Mouse (Mus musculus): ENCODE data around the gene Baiap2. TPM values are rescaled to one million over a fixed set of nuclear protein-coding genes. Genes with fewer than 3 reads are reported as not detected.

The Baiap2 gene
- total RNA-seq, 2 experiments from 2014 or later, result 1.8 to 2.6 TPM

GRCm38 (mm10) chr11:119918521-119918920 lies 24.0 kb upstream of the Baiap2 start:
- intact Hi-C loops (cut with DNase I), result no loop called here

GRCm38 (mm10) chr11:119919432-119919831 lies 23.1 kb upstream of the Baiap2 start:
- intact Hi-C loops (cut with DNase I), result no loop called here
- no peak for DNase-seq

More at GRCm38 (mm10) chr11:119918521-119918920, 24.0 kb upstream of the Baiap2 start:
- no peak for DNase-seq

- intact Hi-C loops (cut with DNase I), result no loop called here
- peak; percentile 53 to 68 for DNase-seq
These were observed 22.7 kb upstream of the Baiap2 start for GRCm38 (mm10) chr11:119919897-119920296.

GRCm38 (mm10) chr11:119920668-119921067 lies 21.9 kb upstream of the Baiap2 start:
- no peak for DNase-seq
- intact Hi-C loops (cut with DNase I), result no loop called here

- no peak for DNase-seq
- intact Hi-C loops (cut with DNase I), result no loop called here
These were observed 17.4 kb upstream of the Baiap2 start for GRCm38 (mm10) chr11:119925176-119925575.

GRCm38 (mm10) chr11:119926762-119927161 lies 15.8 kb upstream of the Baiap2 start:
- intact Hi-C loops (cut with DNase I), result no loop called here
- DNase-seq, result no peak

- intact Hi-C loops (cut with DNase I), result no loop called here
- DNase-seq, result peak in 1 of 2 experiments; percentile 47
These were observed 14.4 kb upstream of the Baiap2 start for GRCm38 (mm10) chr11:119928023-119928681.

GRCm38 (mm10) chr11:119929603-119930265 lies 12.8 kb upstream of the Baiap2 start:
- intact Hi-C loops (cut with DNase I), result no loop called here
- DNase-seq, result no peak

GRCm38 (mm10) chr11:119931809-119932208 lies 10.8 kb upstream of the Baiap2 start:
- DNase-seq, result no peak
- intact Hi-C loops (cut with DNase I), result no loop called here

- intact Hi-C loops (cut with DNase I), result no loop called here
- DNase-seq, result peak in 1 of 2 experiments; percentile 52
These were observed 9.4 kb upstream of the Baiap2 start for GRCm38 (mm10) chr11:119933142-119933541.

- intact Hi-C loops (cut with DNase I), result no loop called here
- DNase-seq, result no peak
These were observed 8.6 kb upstream of the Baiap2 start for GRCm38 (mm10) chr11:119933819-119934583.

- intact Hi-C loops (cut with DNase I), result loop anchor here (1.0 kb wide), 1 partner anchor 56 kb away; no protein-coding TSS in a partner anchor
These were observed 7.8 kb upstream of the Baiap2 start for GRCm38 (mm10) chr11:119934773-119935172.

GRCm38 (mm10) chr11:119935457-119935856 lies 7.1 kb upstream of the Baiap2 start:
- DNase-seq, result peak in 1 of 2 experiments; percentile 45
- intact Hi-C loops (cut with DNase I), result loop anchor here (1.0 kb wide), 1 partner anchor 55 kb away; no protein-coding TSS in a partner anchor

More at GRCm38 (mm10) chr11:119934773-119935172, 7.8 kb upstream of the Baiap2 start:
- DNase-seq, result no peak

GRCm38 (mm10) chr11:119936456-119936855 lies 6.1 kb upstream of the Baiap2 start:
- DNase-seq, result no peak
- intact Hi-C loops (cut with DNase I), result no loop called here

- intact Hi-C loops (cut with DNase I), result no loop called here
- no peak for DNase-seq
These were observed 5.3 kb upstream of the Baiap2 start for GRCm38 (mm10) chr11:119937216-119937615.

GRCm38 (mm10) chr11:119937772-119938502 lies 4.6 kb upstream of the Baiap2 start:
- intact Hi-C loops (cut with DNase I), result no loop called here
- no peak for DNase-seq

- intact Hi-C loops (cut with DNase I), result no loop called here
- no peak for DNase-seq
These were observed 3.4 kb upstream of the Baiap2 start for GRCm38 (mm10) chr11:119939073-119939710.

GRCm38 (mm10) chr11:119939711-119940106 lies 2.9 kb upstream of the Baiap2 start:
- DNase-seq, result no peak
- intact Hi-C loops (cut with DNase I), result loop anchor here (10.0 kb wide), 1 partner anchor 355 kb away; no protein-coding TSS in a partner anchor

GRCm38 (mm10) chr11:119940142-119940541 lies 2.4 kb upstream of the Baiap2 start:
- no peak for DNase-seq
- intact Hi-C loops (cut with DNase I), result loop anchor here (10.0 kb wide), 1 partner anchor 355 kb away; no protein-coding TSS in a partner anchor

- no peak for DNase-seq
- intact Hi-C loops (cut with DNase I), result loop anchor here (10.0 kb wide), 1 partner anchor 353 kb away; no protein-coding TSS in a partner anchor
These were observed 769 bp upstream of the Baiap2 start for GRCm38 (mm10) chr11:119941794-119942193.
